In the genomic region with DNA sequence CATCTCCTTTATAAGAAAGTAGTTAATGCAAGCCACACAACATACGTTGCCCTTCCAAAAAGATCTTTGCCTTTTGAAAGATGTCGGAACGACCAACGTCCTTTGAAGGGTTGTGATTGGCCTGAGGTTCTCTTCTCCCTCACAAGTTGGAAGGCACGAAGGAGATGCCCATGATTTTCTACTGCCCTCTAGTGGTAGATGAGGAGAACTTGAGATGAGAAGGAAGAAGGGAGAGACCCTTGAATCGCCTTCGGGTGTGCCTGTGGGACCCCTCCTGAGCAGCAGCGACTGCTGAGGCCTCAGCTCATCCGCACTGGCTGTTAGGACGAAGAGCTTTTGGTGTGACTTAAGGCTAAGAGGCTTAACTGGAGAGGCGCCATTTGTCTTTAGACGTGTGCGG, we compare ENCODE assay signal across 9 mouse cellular contexts. TPM values are rescaled to one million over a fixed set of nuclear protein-coding genes. Genes with fewer than 3 reads are reported as not detected.
DNase-seq lines count a peak whose midpoint lies in the region; ATAC-seq and TF ChIP-seq lines count a peak whose summit lies in the region.
"Had no signal": no experiment of that assay in that cellular context is flagged by ENCODE, and none has a peak within 500 bp of the region (broad histone marks: within the 10 kb centered on the region; RNA-seq: fewer than 3 reads in every experiment).

No protein-coding gene starts in this region.

- peak; percentile 45; the same call in 1 of the 2 replicates for ATAC-seq in heart, embryonic 16.5 days (replicated peaks; ENCODE audit: extremely low read depth, insufficient read depth, low FRiP score)
- no peak for ATAC-seq in limb, embryonic 13.5 days (ENCODE audit: low FRiP score, low read depth)
- ATAC-seq in midbrain, postnatal 0 days (ENCODE audit: low FRiP score): no peak

- peaks cover 4% of the 10 kb centered on the region; the same call in 1 of the 2 replicates for H3K4me1 ChIP-seq in heart, embryonic 16.5 days (ENCODE audit: control insufficient read depth, insufficient read depth, low read length)
- H3K4me1 ChIP-seq in limb, embryonic 13.5 days: peaks cover 7% of the 10 kb centered on the region; the same call in 1 of the 2 replicates
- H3K4me1 ChIP-seq in midbrain, postnatal 0 days (ENCODE audit: insufficient read depth, low read length): no peaks in the 10 kb centered on the region

- WGBS in heart, embryonic 16.5 days: 6% methylated on average over 13 of the region's 13 CpGs
- 7% methylated on average over 13 of the region's 13 CpGs for WGBS in limb, embryonic 13.5 days
- 5% methylated on average over 13 of the region's 13 CpGs for WGBS in midbrain, postnatal 0 days

- TF ChIP-seq CTCF in midbrain, postnatal 0 days (IDR thresholded peaks at IDR 0.05): peak; percentile 84

- intact Hi-C loops in heart, postnatal 25 days (cut with DNase I): loop anchor here (1.0 kb wide), 1 partner anchor 47 kb away; no protein-coding TSS in a partner anchor

- peak overlapping the region; percentile 39 for H3K9ac ChIP-seq in heart, embryonic 16.5 days (ENCODE audit: low read length)
- H3K9ac ChIP-seq in limb, embryonic 13.5 days: no peak overlapping the region; the same call in 1 of the 2 replicates
- no peak overlapping the region for H3K9ac ChIP-seq in midbrain, postnatal 0 days (replicated peaks; ENCODE audit: low read length, poor library complexity, severe bottlenecking)

- no peaks in the 10 kb centered on the region for H3K36me3 ChIP-seq in heart, embryonic 16.5 days (ENCODE audit: control insufficient read depth, insufficient read depth)
- no peaks in the 10 kb centered on the region for H3K36me3 ChIP-seq in limb, embryonic 13.5 days
- H3K36me3 ChIP-seq in midbrain, postnatal 0 days (ENCODE audit: insufficient read depth, low read length): no peaks in the 10 kb centered on the region

- peak; percentile 91 for DNase-seq in heart, adult 11 months
- no peak for DNase-seq in heart, postnatal 25 days (ENCODE audit: low spot score)
- peak; percentile 92 for DNase-seq in ES-CJ7 (ENCODE audit: low read depth, low spot score)
- peak; percentile 60 for DNase-seq in embryo, embryonic 11.5 days (ENCODE audit: low read depth, low spot score)
- DNase-seq in midbrain, postnatal 0 days (ENCODE audit: low spot score): peak; percentile 72
- DNase-seq in right cerebral cortex, adult 2 months (ENCODE audit: low spot score in 2 of 2): no peak

- H3K9me3 ChIP-seq in heart, embryonic 16.5 days (replicated peaks; ENCODE audit: control insufficient read depth, low read length): no peaks in the 10 kb centered on the region
- no peaks in the 10 kb centered on the region for H3K9me3 ChIP-seq in limb, embryonic 13.5 days
- no peaks in the 10 kb centered on the region for H3K9me3 ChIP-seq in midbrain, postnatal 0 days (ENCODE audit: low read length)

- H3K4me2 ChIP-seq in heart, embryonic 16.5 days (ENCODE audit: low read depth, low read length): peak overlapping the region; percentile 58
- H3K4me2 ChIP-seq in limb, embryonic 13.5 days (replicated peaks): peak overlapping the region; percentile 44
- peak overlapping the region; percentile 0; the same call in 1 of the 2 replicates for H3K4me2 ChIP-seq in midbrain, postnatal 0 days (ENCODE audit: low read depth, low read length, poor library complexity, severe bottlenecking)

- H3K27me3 ChIP-seq in heart, embryonic 16.5 days (ENCODE audit: control insufficient read depth, insufficient read depth, low read length): peaks cover 7% of the 10 kb centered on the region; the same call in 1 of the 2 replicates
- H3K27me3 ChIP-seq in limb, embryonic 13.5 days: peaks cover 7% of the 10 kb centered on the region; the same call in 1 of the 2 replicates
- H3K27me3 ChIP-seq in midbrain, postnatal 0 days (ENCODE audit: insufficient read depth, low read length): 0 out of 2 replicates have a peak, but pooled peaks cover 3% of the 10 kb centered on the region

- H3K4me3 ChIP-seq in heart, embryonic 16.5 days (ENCODE audit: low read length): peak overlapping the region; percentile 31
- peak overlapping the region; percentile 7 for H3K4me3 ChIP-seq in limb, embryonic 13.5 days
- no peak overlapping the region for H3K4me3 ChIP-seq in midbrain, postnatal 0 days (ENCODE audit: low read depth, low read length)

- H3K27ac ChIP-seq in heart, embryonic 16.5 days (ENCODE audit: low read length): no peak overlapping the region
- H3K27ac ChIP-seq in limb, embryonic 13.5 days: no peak overlapping the region
- no peak overlapping the region for H3K27ac ChIP-seq in midbrain, postnatal 0 days (ENCODE audit: low read depth, low read length)

RNA-seq across cellular contexts. Expression of gene Neurl1a, which starts 10.4 kb away (rescaled TPM):
- total RNA-seq in heart, postnatal 25 days (2021): 1 to 10 TPM; 1.0 to 1.1 TPM
- polyA plus RNA-seq in heart, embryonic 16.5 days (2015; fragmentation: Nextera tagmentation; extraction: Ambion mirVana): 1.4 and 1.7 TPM in 2 replicates
- 7.9 and 8.2 TPM in 2 replicates for polyA plus RNA-seq in limb, embryonic 13.5 days (2015; fragmentation: Nextera tagmentation; extraction: Ambion mirVana)
- 66.9 and 82.4 TPM in 2 replicates for total RNA-seq in midbrain, postnatal 0 days (2014; rRNA removed)
- polyA plus RNA-seq in midbrain, postnatal 0 days (2015; fragmentation: Nextera tagmentation; extraction: Ambion mirVana): 16.2 and 16.8 TPM in 2 replicates

RNA-seq across cellular contexts. Expression of gene Calhm3, which starts 10.7 kb away (rescaled TPM):
- not detected for total RNA-seq in heart, postnatal 25 days (2021)
- not detected in 2 replicates for polyA plus RNA-seq in heart, embryonic 16.5 days (2015; fragmentation: Nextera tagmentation; extraction: Ambion mirVana)
- not detected in 2 replicates for polyA plus RNA-seq in limb, embryonic 13.5 days (2015; fragmentation: Nextera tagmentation; extraction: Ambion mirVana)
- 0.33 TPM in 1 of 2 replicates, not detected in the other for total RNA-seq in midbrain, postnatal 0 days (2014; rRNA removed)
- 0.22 TPM in 1 of 2 replicates, not detected in the other for polyA plus RNA-seq in midbrain, postnatal 0 days (2015; fragmentation: Nextera tagmentation; extraction: Ambion mirVana)
- polyA plus RNA-seq: frontal cortex, adult 2 months had no signal

RNA-seq across cellular contexts. Expression of gene Calhm1, which starts 24.2 kb away (rescaled TPM):
- total RNA-seq in heart, postnatal 25 days (2021): not detected
- not detected in 2 replicates for polyA plus RNA-seq in heart, embryonic 16.5 days (2015; fragmentation: Nextera tagmentation; extraction: Ambion mirVana)
- not detected in 2 replicates for polyA plus RNA-seq in limb, embryonic 13.5 days (2015; fragmentation: Nextera tagmentation; extraction: Ambion mirVana)
- not detected in 2 replicates for total RNA-seq in midbrain, postnatal 0 days (2014; rRNA removed)
- not detected in 2 replicates for polyA plus RNA-seq in midbrain, postnatal 0 days (2015; fragmentation: Nextera tagmentation; extraction: Ambion mirVana)
- polyA plus RNA-seq: frontal cortex, adult 2 months had no signal

RNA-seq across cellular contexts. Expression of gene Calhm2, which starts 30.1 kb away (rescaled TPM):
- 1 to 10 TPM; 3.4 to 3.9 TPM for total RNA-seq in heart, postnatal 25 days (2021)
- polyA plus RNA-seq in heart, embryonic 16.5 days (2015; fragmentation: Nextera tagmentation; extraction: Ambion mirVana): 5.2 and 5.6 TPM in 2 replicates
- polyA plus RNA-seq in limb, embryonic 13.5 days (2015; fragmentation: Nextera tagmentation; extraction: Ambion mirVana): 8.3 and 9.4 TPM in 2 replicates
- total RNA-seq in midbrain, postnatal 0 days (2014; rRNA removed): 0.77 and 0.80 TPM in 2 replicates
- 0.80 and 1.0 TPM in 2 replicates for polyA plus RNA-seq in midbrain, postnatal 0 days (2015; fragmentation: Nextera tagmentation; extraction: Ambion mirVana)

Comparison
In these comparisons a context has a peak if more than half of its experiments do, and no peak if none do; other contexts are left out.
1. DNase-seq: peak in heart, adult 11 months (single experiment), ES-CJ7 (single experiment), embryo, embryonic 11.5 days (single experiment) and midbrain, postnatal 0 days (single experiment); none in heart, postnatal 25 days (single experiment) and right cerebral cortex, adult 2 months (0 of 2).
2. H3K4me2 ChIP-seq: peak in every context shown above with its lines; median percentile 58 in heart, embryonic 16.5 days; 44 in limb, embryonic 13.5 days; 0 in midbrain, postnatal 0 days.